Mouse (Mus musculus) stomach, embryonic 14.5 days (tissue): Measurements from ENCODE around the gene Son. TPM values are rescaled to one million over a fixed set of nuclear protein-coding genes. Genes with fewer than 3 reads are reported as not detected.

Experiments
- ATAC-seq: fragments of 200-750 bp; cut with Nextera tagmentation; 2 replicates; pipeline ENCODE4 v1.8.0; 2017; ENCODE audit warnings: low read depth, moderate TSS enrichment; ENCODE audit not compliant: insufficient number of reproducible peaks, insufficient read depth, low FRiP score
- H3K27ac ChIP-seq: fragments of 300-500 bp; sonication (generic); 2 replicates; pipeline ENCODE4 v1.5.1; 2014; ENCODE audit warnings: mild to moderate bottlenecking, low read length, moderate library complexity, mixed read lengths
- H3K27me3 ChIP-seq: fragments of 300-500 bp; sonication (generic); 2 replicates; pipeline ENCODE4 v1.6.1; 2014; ENCODE audit warnings: low read length, control low read depth, mixed read lengths; ENCODE audit not compliant: control insufficient read depth, insufficient read depth
- H3K36me3 ChIP-seq: fragments of 300-500 bp; sonication (generic); 2 replicates; pipeline ENCODE4 v1.6.1; 2014; ENCODE audit warnings: mild to moderate bottlenecking, control low read depth, low read length, moderate library complexity, mixed read lengths; ENCODE audit not compliant: control insufficient read depth, insufficient read depth
- H3K4me1 ChIP-seq: fragments of 300-500 bp; sonication (generic); 2 replicates; pipeline ENCODE4 v1.6.1; 2014; ENCODE audit warnings: low read length, control low read depth, mixed read lengths; ENCODE audit not compliant: control insufficient read depth, insufficient read depth
- H3K4me2 ChIP-seq: fragments of 300-500 bp; sonication (generic); replicated peaks from 2 replicates; pipeline ENCODE4 v1.6.1; 2014; ENCODE audit warnings: low read depth, low read length, control low read depth
- H3K4me3 ChIP-seq: fragments of 300-500 bp; sonication (generic); 2 replicates; pipeline ENCODE4 v1.5.1; 2014; ENCODE audit warnings: low read depth, low read length, control low read depth
- H3K9ac ChIP-seq: fragments of 300-500 bp; sonication (generic); replicated peaks from 2 replicates; pipeline ENCODE4 v1.6.1; 2014; ENCODE audit warnings: low read depth, mild to moderate bottlenecking, control low read depth, low read length, moderate library complexity, mixed read lengths
- H3K9me3 ChIP-seq: fragments of 300-500 bp; sonication (generic); 2 replicates; pipeline ENCODE4 v1.6.1; 2016; ENCODE audit warnings: low read depth, low read length, control low read depth; ENCODE audit not compliant: control insufficient read depth
- WGBS: fragments of 180-500 bp; shearing (Covaris S2); extraction: QIAGEN DNeasy Blood & Tissue Kit; methylation state at CpG from one replicate; pipeline ENCODE4 v1.1.7; 2014; 5-methylcytosine and 5-hydroxymethylcytosine counted together
- polyA plus RNA-seq: library from polyadenylated mRNA; unstranded; fragments of >200 nt; fragmentation: Nextera tagmentation; extraction: Ambion mirVana; gene quantifications from 2 replicates; pipeline ENCODE4 v1.2.1, GENCODE M21; 2014

The Son gene
- polyA plus RNA-seq, 1 experiment from 2014 or later: 181 TPM

DNA sequence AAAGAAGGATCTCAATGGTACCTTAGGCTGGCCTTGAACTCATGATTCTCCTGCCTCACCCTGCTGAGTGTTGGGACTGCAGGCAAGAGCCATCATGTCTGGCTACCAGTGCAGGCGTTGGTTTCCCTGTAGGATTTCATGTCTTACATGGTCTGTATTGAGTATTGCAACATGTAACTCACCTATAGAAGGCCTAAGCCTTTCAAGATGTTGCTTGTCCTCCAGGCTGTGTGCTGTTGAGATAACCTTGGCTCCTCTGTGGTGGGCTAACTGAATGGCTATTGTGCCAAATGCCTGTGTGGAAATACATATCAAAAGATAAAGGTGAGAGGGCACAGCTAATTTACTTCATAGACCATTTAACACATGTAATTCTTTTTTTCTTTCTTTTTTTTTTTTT, 51.7 kb downstream of the Son start:
- ATAC-seq: no peak
- peaks cover 10% of the 10 kb centered on the region; the same call in 1 of the 2 replicates for H3K4me1 ChIP-seq
- H3K4me3 ChIP-seq: no peak overlapping the region
- H3K36me3 ChIP-seq: peaks cover 16% of the 10 kb centered on the region
- no peak overlapping the region for H3K9ac ChIP-seq
- 81% methylated on average over 1 of the region's 1 CpGs for WGBS
- no peak overlapping the region for H3K27ac ChIP-seq
- no peaks in the 10 kb centered on the region for H3K27me3 ChIP-seq
- H3K9me3 ChIP-seq: no peaks in the 10 kb centered on the region
- H3K4me2 ChIP-seq: no peak overlapping the region

DNA sequence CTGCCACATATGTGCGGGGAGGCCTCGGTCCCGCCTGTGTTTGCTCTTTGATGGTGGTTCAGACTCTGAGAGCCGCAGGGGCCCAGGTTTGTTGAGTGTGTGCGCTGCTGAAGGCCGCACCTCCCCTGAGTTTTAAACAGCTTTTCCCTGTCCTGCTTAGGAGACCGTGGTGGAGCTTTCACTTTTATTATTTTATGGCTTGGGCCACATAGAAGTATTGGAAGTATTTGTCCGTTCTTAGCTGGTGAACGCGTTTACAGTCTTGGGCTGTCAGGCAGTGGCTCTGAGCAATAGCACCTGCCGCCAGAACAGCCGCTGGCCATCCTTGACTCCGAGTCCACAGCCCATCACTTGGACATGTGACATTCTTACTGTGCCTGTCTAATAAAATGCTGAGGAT, 54.6 kb downstream of the Son start:
- 38% methylated on average over 13 of the region's 13 CpGs for WGBS
- peak; percentile 65; the same call in 1 of the 2 replicates for ATAC-seq
- Histone ChIP-seq H3K27ac (peak overlapping the region; percentile 66; the same call in 1 of the 2 replicates), H3K4me1 (peaks cover 10% of the 10 kb centered on the region; the same call in 1 of the 2 replicates), H3K9ac (no peak overlapping the region), H3K4me2 (no peak overlapping the region), H3K9me3 (no peaks in the 10 kb centered on the region), H3K4me3 (no peak overlapping the region), H3K27me3 (no peaks in the 10 kb centered on the region), H3K36me3 (peaks cover 27% of the 10 kb centered on the region)

DNA sequence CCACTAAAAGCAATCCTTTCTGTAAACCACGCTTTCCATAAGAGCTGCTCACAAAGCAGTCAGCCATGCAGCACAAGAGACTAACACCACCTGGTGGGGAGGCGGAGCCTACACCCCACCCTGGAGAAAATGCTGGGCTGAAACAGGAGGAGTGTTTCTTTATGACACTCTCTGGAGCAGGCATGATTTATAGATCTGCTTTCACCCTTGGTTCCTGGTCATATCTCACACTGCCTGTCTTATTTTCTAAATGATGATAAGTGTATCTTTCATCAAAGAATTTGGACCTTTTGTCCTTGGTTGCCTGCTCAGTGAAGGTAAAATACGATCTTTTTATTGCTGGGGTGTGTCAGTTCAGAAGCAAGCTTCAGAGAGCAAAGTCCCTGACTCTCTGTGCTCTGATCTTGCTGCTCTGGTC, 55.5 kb downstream of the Son start:
- Histone ChIP-seq H3K4me1 (peaks cover 10% of the 10 kb centered on the region; the same call in 1 of the 2 replicates), H3K9ac (no peak overlapping the region), H3K4me2 (no peak overlapping the region), H3K4me3 (no peak overlapping the region), H3K27me3 (no peaks in the 10 kb centered on the region), H3K27ac (peak overlapping the region; percentile 66; the same call in 1 of the 2 replicates), H3K36me3 (peaks cover 27% of the 10 kb centered on the region; the same call in 1 of the 2 replicates), H3K9me3 (no peaks in the 10 kb centered on the region)
- WGBS: 27% methylated on average over 3 of the region's 3 CpGs
- ATAC-seq: peak; percentile 57; the same call in 1 of the 2 replicates

DNA sequence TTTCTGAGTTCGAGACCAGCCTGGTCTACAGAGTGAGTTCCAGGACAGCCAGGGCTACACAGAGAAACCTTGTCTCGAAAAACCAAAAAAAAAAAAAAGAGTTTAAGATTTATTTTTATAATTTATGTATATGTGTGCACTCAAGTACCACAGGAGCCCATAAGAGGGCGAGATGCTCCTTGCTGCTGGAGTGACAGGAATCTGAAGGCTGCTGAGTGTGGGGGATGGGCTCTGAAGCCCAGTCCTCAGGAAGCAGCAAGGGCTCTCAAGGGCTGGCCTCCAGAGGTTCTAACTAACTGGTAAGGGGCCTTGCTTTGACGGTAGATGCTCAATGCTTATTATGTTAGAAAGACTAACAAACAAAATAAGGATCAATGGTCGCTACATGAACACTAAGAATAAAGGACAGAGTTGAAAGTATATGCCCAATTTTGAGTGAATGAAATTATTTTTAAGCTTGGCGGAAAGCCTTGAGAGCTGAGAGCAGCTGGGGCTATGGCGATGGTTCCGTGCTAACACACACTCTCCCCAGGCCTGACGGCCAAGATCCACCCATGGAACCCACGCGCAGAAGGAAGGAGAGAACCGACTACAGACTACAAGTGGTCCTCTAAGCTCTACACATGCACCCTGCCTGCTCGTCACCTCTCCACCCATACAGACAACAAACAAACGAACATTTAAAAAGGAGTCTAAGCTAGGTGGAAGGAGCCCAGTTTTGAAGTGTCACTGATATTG, 57.5 kb downstream of the Son start:
- Histone ChIP-seq H3K9me3 (no peaks in the 10 kb centered on the region), H3K27ac (no peak overlapping the region), H3K9ac (no peak overlapping the region), H3K4me2 (no peak overlapping the region), H3K36me3 (peaks cover 23% of the 10 kb centered on the region; the same call in 1 of the 2 replicates), H3K4me1 (peaks cover 10% of the 10 kb centered on the region; the same call in 1 of the 2 replicates), H3K27me3 (no peaks in the 10 kb centered on the region), H3K4me3 (no peak overlapping the region)
- WGBS: 86% methylated on average over 13 of the region's 14 CpGs
- ATAC-seq: no peak

DNA sequence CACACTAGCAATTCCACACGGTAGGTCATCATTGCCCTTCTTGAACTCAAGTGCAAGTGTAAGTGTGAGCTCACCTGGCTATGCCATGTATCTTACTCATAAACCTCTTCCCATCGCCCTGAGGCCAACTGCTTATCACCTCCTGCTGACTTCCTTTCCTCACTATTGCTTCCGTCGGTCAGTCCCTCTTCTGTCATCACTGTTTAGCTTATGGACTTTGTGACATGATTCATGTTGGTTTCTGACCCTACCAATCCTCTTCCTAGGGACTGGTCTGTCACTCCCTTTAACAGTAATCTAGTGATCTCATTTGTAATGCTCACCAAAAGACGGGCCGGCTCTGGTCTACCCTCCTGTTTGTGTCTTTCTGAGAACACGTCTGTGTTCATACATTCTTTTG, 62.9 kb downstream of the Son start:
- no peak for ATAC-seq

DNA sequence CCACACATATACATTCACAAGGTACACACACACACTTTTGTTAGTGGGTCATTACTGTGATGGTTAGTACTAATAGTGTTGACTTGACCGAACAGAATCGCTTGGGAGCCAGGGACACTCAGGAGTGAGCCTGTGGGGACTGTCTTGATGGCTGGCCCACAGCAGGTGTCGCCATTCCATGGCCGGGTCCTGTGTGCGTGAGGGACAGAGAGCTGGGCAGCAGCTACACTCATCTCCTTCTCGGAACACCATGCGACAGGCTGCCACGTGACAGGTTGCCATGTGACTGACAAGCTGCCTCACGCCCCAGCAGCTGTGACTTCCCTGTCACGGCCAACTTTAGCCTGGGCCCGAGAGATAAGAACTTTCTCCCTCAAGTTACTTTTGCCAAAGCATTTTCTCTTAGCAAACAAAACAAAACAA, 69.6 kb downstream of the Son start:
- 78% methylated on average over 11 of the region's 11 CpGs for WGBS
- no peak overlapping the region for H3K9ac ChIP-seq
- H3K36me3 ChIP-seq: peaks cover 32% of the 10 kb centered on the region
- H3K4me1 ChIP-seq: no peaks in the 10 kb centered on the region
- no peaks in the 10 kb centered on the region for H3K27me3 ChIP-seq
- no peak overlapping the region for H3K4me2 ChIP-seq
- peak; percentile 90; the same call in 1 of the 2 replicates for ATAC-seq
- no peak overlapping the region for H3K4me3 ChIP-seq
- H3K27ac ChIP-seq: no peak overlapping the region
- no peaks in the 10 kb centered on the region for H3K9me3 ChIP-seq

More for the DNA sequence above, 62.9 kb downstream of the Son start:
- Histone ChIP-seq H3K4me1 (no peaks in the 10 kb centered on the region), H3K4me3 (no peak overlapping the region), H3K36me3 (peaks cover 30% of the 10 kb centered on the region; the same call in 1 of the 2 replicates), H3K27me3 (no peaks in the 10 kb centered on the region), H3K9me3 (no peaks in the 10 kb centered on the region), H3K9ac (no peak overlapping the region), H3K27ac (no peak overlapping the region), H3K4me2 (no peak overlapping the region)
- 80% methylated on average over 7 of the region's 7 CpGs for WGBS

DNA sequence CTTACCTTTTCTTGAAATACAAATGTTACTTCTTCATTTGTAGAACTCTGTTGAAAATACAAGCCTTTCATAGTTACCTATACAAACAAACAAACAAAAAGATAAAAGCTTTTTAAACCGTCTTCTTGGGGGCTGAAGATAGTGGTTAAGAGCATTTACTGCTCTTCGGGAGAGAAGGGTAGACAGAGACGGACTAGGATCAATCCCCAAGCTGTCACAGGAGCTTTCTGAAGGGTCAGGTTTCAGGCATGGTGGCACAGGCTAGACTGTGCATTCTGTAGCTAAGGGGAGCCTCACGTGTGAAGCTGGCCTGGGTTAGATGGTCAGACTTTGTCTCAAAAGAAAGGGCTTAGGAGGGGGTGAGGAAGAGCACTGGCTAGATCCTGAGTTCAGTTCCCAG, 70.1 kb downstream of the Son start:
- H3K27me3 ChIP-seq: no peaks in the 10 kb centered on the region
- no peak for ATAC-seq
- H3K9ac ChIP-seq: no peak overlapping the region
- H3K4me3 ChIP-seq: no peak overlapping the region
- 68% methylated on average over 4 of the region's 4 CpGs for whole genome bisulfite sequencing
- no peaks in the 10 kb centered on the region for H3K9me3 ChIP-seq
- no peak overlapping the region for H3K27ac ChIP-seq
- no peaks in the 10 kb centered on the region for H3K4me1 ChIP-seq
- H3K4me2 ChIP-seq: no peak overlapping the region
- H3K36me3 ChIP-seq: peaks cover 27% of the 10 kb centered on the region

DNA sequence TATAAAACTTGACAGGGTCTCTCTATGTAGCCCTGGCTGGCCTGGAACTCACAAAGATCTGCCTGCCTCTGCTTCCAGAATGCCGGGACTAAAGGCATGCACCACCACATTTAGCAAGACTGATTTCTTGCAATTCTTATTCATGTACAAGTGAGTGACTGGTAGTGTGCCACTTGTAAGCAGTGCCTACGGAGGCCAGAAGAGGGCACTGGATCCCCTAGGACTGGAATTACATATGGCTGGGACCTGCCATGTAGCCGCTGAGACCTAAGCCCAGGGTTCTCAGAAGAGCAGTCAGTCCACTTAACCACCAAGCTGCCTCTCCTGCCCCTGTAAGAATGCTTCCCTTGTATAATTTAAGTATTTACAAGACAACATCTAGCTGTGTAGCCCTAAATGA, 76.9 kb downstream of the Son start:
- no peak for ATAC-seq
- peaks cover 8% of the 10 kb centered on the region; the same call in 1 of the 2 replicates for H3K4me1 ChIP-seq
- H3K4me3 ChIP-seq: no peak overlapping the region
- no peak overlapping the region for H3K27ac ChIP-seq
- 49% methylated on average over 3 of the region's 3 CpGs for WGBS
- H3K9me3 ChIP-seq: no peaks in the 10 kb centered on the region
- no peaks in the 10 kb centered on the region for H3K27me3 ChIP-seq
- H3K4me2 ChIP-seq: no peak overlapping the region
- H3K36me3 ChIP-seq: peaks cover 7% of the 10 kb centered on the region; the same call in 1 of the 2 replicates
- no peak overlapping the region for H3K9ac ChIP-seq
